Mouse (Mus musculus): ENCODE data around the gene Fgfrl1.

GRCm38 (mm10) chr5:108645651-108646342 is 46.4 kb upstream of the Fgfrl1 start:
- TF ChIP-seq CTCF (IDR thresholded peaks at IDR 0.05; ENCODE audit: extremely low read depth, insufficient read depth, insufficient read length, insufficient replicate concordance) (no peak), POLR2A (IDR thresholded peaks at IDR 0.05; ENCODE audit: low read depth, low read length) (no peak)
